Mouse (Mus musculus) heart, embryonic 16.5 days (tissue): ENCODE measurements around the gene Slco2a1. TPM values are rescaled to one million over a fixed set of nuclear protein-coding genes. Genes with fewer than 3 reads are reported as not detected.

Experiments
- ATAC-seq: fragments of 200-750 bp; cut with Nextera tagmentation; replicated peaks from 2 replicates; pipeline ENCODE4 v1.8.0; 2017; ENCODE audit warnings: moderate number of reproducible peaks; ENCODE audit not compliant: insufficient read depth, low FRiP score; ENCODE audit errors: extremely low read depth
- H3K27ac ChIP-seq: fragments of 300-500 bp; sonication (generic); 2 replicates; pipeline ENCODE4 v1.5.1; 2014; ENCODE audit warnings: mild to moderate bottlenecking, low read length, control low read depth, moderate library complexity
- H3K27me3 ChIP-seq: fragments of 300-500 bp; sonication (generic); 2 replicates; pipeline ENCODE4 v1.6.1; 2014; ENCODE audit warnings: low read length, mixed read lengths; ENCODE audit not compliant: control insufficient read depth, insufficient read depth
- H3K36me3 ChIP-seq: fragments of 300-500 bp; sonication (generic); 2 replicates; pipeline ENCODE4 v1.6.1; 2014; ENCODE audit not compliant: control insufficient read depth, insufficient read depth
- H3K4me1 ChIP-seq: fragments of 300-500 bp; sonication (generic); 2 replicates; pipeline ENCODE4 v1.6.1; 2014; ENCODE audit warnings: low read length, mixed read lengths; ENCODE audit not compliant: control insufficient read depth, insufficient read depth
- H3K4me2 ChIP-seq: fragments of 300-500 bp; sonication (generic); 2 replicates; pipeline ENCODE4 v1.6.1; 2014; ENCODE audit warnings: low read depth, mild to moderate bottlenecking, control low read depth, low read length
- H3K4me3 ChIP-seq: fragments of 300-500 bp; sonication (generic); 2 replicates; pipeline ENCODE4 v1.5.1; 2014; ENCODE audit warnings: mild to moderate bottlenecking, control low read depth, low read length
- H3K9ac ChIP-seq: fragments of 300-500 bp; sonication (generic); 2 replicates; pipeline ENCODE4 v1.6.1; 2014; ENCODE audit warnings: low read length, control low read depth
- H3K9me3 ChIP-seq: fragments of 300-500 bp; sonication (generic); replicated peaks from 2 replicates; pipeline ENCODE4 v1.6.1; 2016; ENCODE audit warnings: low read length; ENCODE audit not compliant: control insufficient read depth
- WGBS: fragments of 180-500 bp; shearing (Covaris S2); extraction: QIAGEN DNeasy Blood & Tissue Kit; methylation state at CpG from one replicate; pipeline ENCODE4 v1.1.7; 2014; 5-methylcytosine and 5-hydroxymethylcytosine counted together
- polyA plus RNA-seq: library from polyadenylated mRNA; unstranded; fragments of >200 nt; fragmentation: Nextera tagmentation; extraction: Ambion mirVana; gene quantifications from 2 replicates; pipeline ENCODE4 v1.2.1, GENCODE M21; 2015

Gene Slco2a1
- polyA plus RNA-seq, 1 experiment from 2014 or later = 7.9 TPM

- Histone ChIP-seq H3K27me3 (no peaks in the 10 kb centered on the region), H3K4me1 (no peaks in the 10 kb centered on the region), H3K4me2 (no peak overlapping the region), H3K9ac (no peak overlapping the region), H3K27ac (no peak overlapping the region), H3K9me3 (peaks cover 3% of the 10 kb centered on the region; the same call in 1 of the 2 replicates), H3K4me3 (no peak overlapping the region), H3K36me3 (no peaks in the 10 kb centered on the region)
- WGBS = 76% methylated on average over 7 of the region's 7 CpGs
- ATAC-seq = no peak
Observed at GRCm38 (mm10) chr9:103038705-103039104, 50.2 kb downstream of the Slco2a1 start.

GRCm38 (mm10) chr9:103040581-103040980, 52.1 kb downstream of the Slco2a1 start:
- no peaks in the 10 kb centered on the region for H3K27me3 ChIP-seq
- no peaks in the 10 kb centered on the region for H3K36me3 ChIP-seq
- H3K4me3 ChIP-seq = no peak overlapping the region
- no peak overlapping the region for H3K27ac ChIP-seq
- H3K4me1 ChIP-seq = no peaks in the 10 kb centered on the region
- 56% methylated on average over 2 of the region's 2 CpGs for WGBS
- H3K9ac ChIP-seq = no peak overlapping the region
- ATAC-seq = no peak
- no peaks in the 10 kb centered on the region for H3K9me3 ChIP-seq
- no peak overlapping the region for H3K4me2 ChIP-seq

- ATAC-seq = no peak
- no peak overlapping the region for H3K27ac ChIP-seq
- H3K9ac ChIP-seq = no peak overlapping the region
- no peaks in the 10 kb centered on the region for H3K36me3 ChIP-seq
- no peaks in the 10 kb centered on the region for H3K4me1 ChIP-seq
- no peak overlapping the region for H3K4me3 ChIP-seq
- no peak overlapping the region for H3K4me2 ChIP-seq
- H3K9me3 ChIP-seq = no peaks in the 10 kb centered on the region
- WGBS = 69% methylated on average over 1 of the region's 1 CpGs
- no peaks in the 10 kb centered on the region for H3K27me3 ChIP-seq
Observed at GRCm38 (mm10) chr9:103045406-103045805, 56.9 kb downstream of the Slco2a1 start.

- WGBS = 65% methylated on average over 7 of the region's 7 CpGs
- H3K4me1 ChIP-seq = no peaks in the 10 kb centered on the region
- no peak for ATAC-seq
- no peaks in the 10 kb centered on the region for H3K36me3 ChIP-seq
- no peaks in the 10 kb centered on the region for H3K27me3 ChIP-seq
- H3K4me3 ChIP-seq = no peak overlapping the region
- H3K9ac ChIP-seq = no peak overlapping the region
- H3K27ac ChIP-seq = no peak overlapping the region
- H3K4me2 ChIP-seq = no peak overlapping the region
- H3K9me3 ChIP-seq = no peaks in the 10 kb centered on the region
Observed at GRCm38 (mm10) chr9:103049049-103049511, 60.6 kb downstream of the Slco2a1 start.

GRCm38 (mm10) chr9:103053829-103054228, 65.3 kb downstream of the Slco2a1 start:
- no peaks in the 10 kb centered on the region for H3K4me1 ChIP-seq
- ATAC-seq = no peak
- WGBS = 63% methylated on average over 7 of the region's 7 CpGs

GRCm38 (mm10) chr9:103055061-103055460, 66.5 kb downstream of the Slco2a1 start:
- no peak overlapping the region for H3K4me3 ChIP-seq
- H3K9ac ChIP-seq = no peak overlapping the region
- no peak for ATAC-seq
- no peak overlapping the region for H3K4me2 ChIP-seq
- H3K9me3 ChIP-seq = no peaks in the 10 kb centered on the region
- H3K27me3 ChIP-seq = no peaks in the 10 kb centered on the region
- H3K4me1 ChIP-seq = no peaks in the 10 kb centered on the region
- WGBS = 80% methylated on average over 11 of the region's 11 CpGs
- no peak overlapping the region for H3K27ac ChIP-seq
- H3K36me3 ChIP-seq = no peaks in the 10 kb centered on the region

More at GRCm38 (mm10) chr9:103053829-103054228, 65.3 kb downstream of the Slco2a1 start:
- Histone ChIP-seq H3K9ac (no peak overlapping the region), H3K27me3 (no peaks in the 10 kb centered on the region), H3K27ac (no peak overlapping the region), H3K4me2 (no peak overlapping the region), H3K9me3 (no peaks in the 10 kb centered on the region), H3K36me3 (no peaks in the 10 kb centered on the region), H3K4me3 (no peak overlapping the region)

- Histone ChIP-seq H3K27me3 (no peaks in the 10 kb centered on the region), H3K27ac (no peak overlapping the region), H3K4me3 (no peak overlapping the region), H3K4me1 (no peaks in the 10 kb centered on the region), H3K36me3 (no peaks in the 10 kb centered on the region), H3K9ac (no peak overlapping the region), H3K9me3 (no peaks in the 10 kb centered on the region), H3K4me2 (no peak overlapping the region)
- WGBS = 86% methylated on average over 5 of the region's 5 CpGs
- ATAC-seq = no peak
Observed at GRCm38 (mm10) chr9:103056164-103056563, 67.7 kb downstream of the Slco2a1 start.

- ATAC-seq = no peak
- H3K9me3 ChIP-seq = no peaks in the 10 kb centered on the region; the same call in 1 of the 2 replicates
- H3K9ac ChIP-seq = no peak overlapping the region
- H3K4me3 ChIP-seq = no peak overlapping the region
- H3K36me3 ChIP-seq = no peaks in the 10 kb centered on the region
- H3K27me3 ChIP-seq = no peaks in the 10 kb centered on the region
- WGBS = 73% methylated on average over 2 of the region's 2 CpGs
- no peak overlapping the region for H3K4me2 ChIP-seq
- H3K4me1 ChIP-seq = no peaks in the 10 kb centered on the region
- no peak overlapping the region for H3K27ac ChIP-seq
Observed at GRCm38 (mm10) chr9:103060551-103060950, 72.0 kb downstream of the Slco2a1 start.

GRCm38 (mm10) chr9:103061471-103062053, 73.0 kb downstream of the Slco2a1 start:
- no peak overlapping the region for H3K27ac ChIP-seq

More at GRCm38 (mm10) chr9:103061471-103062053, 73.0 kb downstream of the Slco2a1 start:
- no peaks in the 10 kb centered on the region for H3K4me1 ChIP-seq
- 60% methylated on average over 5 of the region's 5 CpGs for WGBS
- H3K4me3 ChIP-seq = no peak overlapping the region
- no peak for ATAC-seq
- no peak overlapping the region for H3K9ac ChIP-seq
- no peaks in the 10 kb centered on the region; the same call in 1 of the 2 replicates for H3K9me3 ChIP-seq
- no peak overlapping the region for H3K4me2 ChIP-seq
- no peaks in the 10 kb centered on the region for H3K27me3 ChIP-seq
- H3K36me3 ChIP-seq = no peaks in the 10 kb centered on the region
